Mouse (Mus musculus) limb, embryonic 14.5 days (tissue): ENCODE data around the gene Nup160. TPM values are rescaled to one million over a fixed set of nuclear protein-coding genes. Genes with fewer than 3 reads are reported as not detected.

Experiments used
- ATAC-seq: fragments of 200-750 bp; cut with Nextera tagmentation; 2 replicates; pipeline ENCODE4 v1.8.0; 2017; ENCODE audit warnings: low read depth, moderate number of reproducible peaks, moderate TSS enrichment; ENCODE audit not compliant: low FRiP score
- DNase-seq: peaks from one replicate; pipeline ENCODE4 v3.0.0-alpha.2; 2015; ENCODE audit warnings: low spot score
- H3K27ac ChIP-seq: fragments of 300-500 bp; sonication (generic); replicated peaks from 2 replicates; pipeline ENCODE4 v1.5.1; 2014; ENCODE audit warnings: low read depth, mild to moderate bottlenecking, low read length, moderate library complexity, mixed read lengths
- H3K27me3 ChIP-seq: fragments of 300-500 bp; sonication (generic); 2 replicates; pipeline ENCODE4 v1.6.1; 2014; ENCODE audit warnings: low read length, mixed read lengths; ENCODE audit not compliant: control insufficient read depth, insufficient read depth
- H3K36me3 ChIP-seq: fragments of 300-500 bp; sonication (generic); 2 replicates; pipeline ENCODE4 v1.6.1; 2014; ENCODE audit warnings: mild to moderate bottlenecking, low read length, moderate library complexity, mixed read lengths; ENCODE audit not compliant: control insufficient read depth, insufficient read depth
- H3K4me1 ChIP-seq: fragments of 300-500 bp; sonication (generic); 2 replicates; pipeline ENCODE4 v1.6.1; 2014; ENCODE audit warnings: antibody characterized with exemption, low read length, mixed read lengths; ENCODE audit not compliant: control insufficient read depth, insufficient read depth
- H3K4me2 ChIP-seq: fragments of 300-500 bp; sonication (generic); replicated peaks from 2 replicates; pipeline ENCODE4 v1.6.1; 2014; ENCODE audit warnings: low read depth, mild to moderate bottlenecking, low read length, moderate library complexity; ENCODE audit not compliant: severe bottlenecking
- H3K4me3 ChIP-seq: fragments of 300-500 bp; sonication (generic); replicated peaks from 2 replicates; pipeline ENCODE4 v1.5.1; 2014; ENCODE audit warnings: low read length
- H3K9ac ChIP-seq: fragments of 300-500 bp; sonication (generic); 2 replicates; pipeline ENCODE4 v1.6.1; 2014; ENCODE audit warnings: mild to moderate bottlenecking, low read depth, low read length, moderate library complexity; ENCODE audit not compliant: severe bottlenecking
- H3K9me3 ChIP-seq: fragments of 300-500 bp; sonication (generic); 2 replicates; pipeline ENCODE4 v1.6.1; 2016; ENCODE audit warnings: low read length; ENCODE audit not compliant: control insufficient read depth
- POLR2A ChIP-seq: fragments of 200-500 bp; IDR thresholded peaks from 2 replicates; pipeline ENCODE4 v1.8.0; 2012; ENCODE audit warnings: inconsistent platforms, mild to moderate bottlenecking, moderate library complexity, borderline replicate concordance; ENCODE audit not compliant: insufficient read depth, insufficient read length; ENCODE audit errors: extremely low read depth
- WGBS: fragments of 180-500 bp; shearing (Covaris S2); extraction: QIAGEN DNeasy Blood & Tissue Kit; methylation state at CpG from one replicate; pipeline ENCODE4 v1.1.7; 2014; 5-methylcytosine and 5-hydroxymethylcytosine counted together
- polyA plus RNA-seq, 2 experiments: library from polyadenylated mRNA; depleted of rRNA in 1 of 2; stranded (reverse) in 1 of 2; unstranded in 1 of 2; fragments of >200 nt; fragmentation: Nextera tagmentation in 1 of 2; extraction: Ambion mirVana in 1 of 2; gene quantifications; 2 replicates each; pipeline versions ENCODE4 v1.2.1 to v1.2.3; 2012 to 2014

The Nup160 gene
- polyA plus RNA-seq, 2 experiments: 29.9 to 42.0 TPM

GRCm38 (mm10) chr2:90635085-90635723, 41.8 kb upstream of the Nup160 start:
- Histone ChIP-seq H3K36me3 (no peaks in the 10 kb centered on the region), H3K27me3 (peaks cover 13% of the 10 kb centered on the region)
- 72% methylated on average over 7 of the region's 7 CpGs for WGBS

GRCm38 (mm10) chr2:90636853-90637252, 40.2 kb upstream of the Nup160 start:
- H3K27ac ChIP-seq: no peak overlapping the region
- no peaks in the 10 kb centered on the region for H3K36me3 ChIP-seq
- no peak overlapping the region for H3K4me2 ChIP-seq
- no peak overlapping the region for H3K9ac ChIP-seq
- 81% methylated on average over 7 of the region's 7 CpGs for WGBS
- no peaks in the 10 kb centered on the region for H3K9me3 ChIP-seq
- DNase-seq (no peak), ATAC-seq (no peak)
- H3K4me1 ChIP-seq: peaks cover 5% of the 10 kb centered on the region; the same call in 1 of the 2 replicates
- H3K27me3 ChIP-seq: peaks cover 13% of the 10 kb centered on the region
- no peak for TF ChIP-seq POLR2A
- no peak overlapping the region for H3K4me3 ChIP-seq

More at GRCm38 (mm10) chr2:90635085-90635723, 41.8 kb upstream of the Nup160 start:
- Histone ChIP-seq H3K4me3 (no peak overlapping the region), H3K27ac (no peak overlapping the region), H3K9me3 (no peaks in the 10 kb centered on the region), H3K9ac (no peak overlapping the region), H3K4me1 (peaks cover 3% of the 10 kb centered on the region; the same call in 1 of the 2 replicates), H3K4me2 (no peak overlapping the region)
- no peak for ATAC-seq
- no peak for DNase-seq
- TF ChIP-seq POLR2A: no peak

- Histone ChIP-seq H3K4me1 (peaks cover 5% of the 10 kb centered on the region; the same call in 1 of the 2 replicates), H3K4me2 (no peak overlapping the region), H3K27me3 (peaks cover 5% of the 10 kb centered on the region), H3K4me3 (no peak overlapping the region), H3K9me3 (no peaks in the 10 kb centered on the region), H3K27ac (no peak overlapping the region), H3K9ac (no peak overlapping the region), H3K36me3 (no peaks in the 10 kb centered on the region)
- DNase-seq (no peak), ATAC-seq (no peak)
- TF ChIP-seq POLR2A: no peak
- 85% methylated on average over 8 of the region's 8 CpGs for WGBS
These were observed 37.8 kb upstream of the Nup160 start for GRCm38 (mm10) chr2:90638986-90639746.

- Histone ChIP-seq H3K9ac (no peak overlapping the region), H3K4me1 (peaks cover 5% of the 10 kb centered on the region; the same call in 1 of the 2 replicates), H3K36me3 (no peaks in the 10 kb centered on the region), H3K9me3 (no peaks in the 10 kb centered on the region), H3K27ac (no peak overlapping the region), H3K4me3 (no peak overlapping the region), H3K27me3 (peaks cover 5% of the 10 kb centered on the region), H3K4me2 (no peak overlapping the region)
- DNase-seq (no peak), ATAC-seq (peak; percentile 60)
- no peak for TF ChIP-seq POLR2A
- WGBS: 42% methylated on average over 5 of the region's 5 CpGs
These were observed 37.0 kb upstream of the Nup160 start for GRCm38 (mm10) chr2:90639747-90640699.
